9 mouse cellular contexts compared by ENCODE assay signal in genomic region chr1:186189390-186189789, GRCm38 (mm10).
DNase-seq lines count a peak whose midpoint lies in the region; ATAC-seq and TF ChIP-seq lines count a peak whose summit lies in the region.
"Had no signal": no experiment of that assay in that cellular context is flagged by ENCODE, and none has a peak within 500 bp of the region (broad histone marks: within the 10 kb centered on the region; RNA-seq: fewer than 3 reads in every experiment).

No protein-coding gene starts in this region.

- TF ChIP-seq CTCF in kidney, postnatal 0 days (IDR thresholded peaks at IDR 0.05; ENCODE audit: low read depth) = peak; percentile 15; the same call in 1 of the 2 replicates

- H3K27me3 ChIP-seq in limb, embryonic 11.5 days (ENCODE audit: control insufficient read depth, insufficient read depth, low read length) = no peaks in the 10 kb centered on the region
- H3K27me3 ChIP-seq in limb, embryonic 10.5 days (ENCODE audit: low read depth, poor library complexity, severe bottlenecking) = no peaks in the 10 kb centered on the region
- H3K27me3 ChIP-seq in kidney, postnatal 0 days (ENCODE audit: insufficient read depth, low read length) = no peaks in the 10 kb centered on the region
- H3K27me3 ChIP-seq in stomach, embryonic 14.5 days (ENCODE audit: control insufficient read depth, insufficient read depth, low read length) = no peaks in the 10 kb centered on the region
- no peaks in the 10 kb centered on the region for H3K27me3 ChIP-seq in forebrain, embryonic 15.5 days

- no peaks in the 10 kb centered on the region for H3K9me3 ChIP-seq in limb, embryonic 11.5 days (ENCODE audit: control insufficient read depth, low read length)
- no peaks in the 10 kb centered on the region for H3K9me3 ChIP-seq in limb, embryonic 10.5 days (replicated peaks)
- H3K9me3 ChIP-seq in kidney, postnatal 0 days (replicated peaks; ENCODE audit: low read length) = no peaks in the 10 kb centered on the region
- no peaks in the 10 kb centered on the region for H3K9me3 ChIP-seq in stomach, embryonic 14.5 days (ENCODE audit: control insufficient read depth, low read depth, low read length)
- H3K9me3 ChIP-seq in forebrain, embryonic 15.5 days = no peaks in the 10 kb centered on the region

- no peaks in the 10 kb centered on the region; the same call in 1 of the 2 replicates for H3K4me1 ChIP-seq in limb, embryonic 11.5 days (ENCODE audit: control insufficient read depth, insufficient read depth, low read length)
- H3K4me1 ChIP-seq in limb, embryonic 10.5 days = peaks cover 6% of the 10 kb centered on the region; the same call in 1 of the 2 replicates
- H3K4me1 ChIP-seq in kidney, postnatal 0 days (replicated peaks; ENCODE audit: insufficient read depth, low read length) = no peaks in the 10 kb centered on the region
- no peaks in the 10 kb centered on the region for H3K4me1 ChIP-seq in stomach, embryonic 14.5 days (ENCODE audit: control insufficient read depth, insufficient read depth, low read length)
- peaks cover 3% of the 10 kb centered on the region; the same call in 1 of the 2 replicates for H3K4me1 ChIP-seq in forebrain, embryonic 15.5 days

- peak; percentile 33 for DNase-seq in limb, embryonic 11.5 days (ENCODE audit: low spot score)
- no peak for DNase-seq in limb, embryonic 10.5 days (ENCODE audit: low spot score)
- peak; percentile 62 for DNase-seq in gastrocnemius, postnatal 10 days
- DNase-seq in kidney, postnatal 0 days (ENCODE audit: low spot score) = peak; percentile 88
- no peak for DNase-seq in cerebellum, adult 11-12 months
- no peak for DNase-seq in MN1 (ENCODE audit: low spot score)
- DNase-seq: cerebellum, adult 8-10 months had no signal

- no peak overlapping the region for H3K4me3 ChIP-seq in limb, embryonic 11.5 days (ENCODE audit: low read depth, low read length)
- no peak overlapping the region for H3K4me3 ChIP-seq in limb, embryonic 10.5 days
- no peak overlapping the region for H3K4me3 ChIP-seq in kidney, postnatal 0 days (replicated peaks; ENCODE audit: low read depth, low read length)
- H3K4me3 ChIP-seq in stomach, embryonic 14.5 days (ENCODE audit: low read depth, low read length) = no peak overlapping the region
- no peak overlapping the region for H3K4me3 ChIP-seq in forebrain, embryonic 15.5 days

- ATAC-seq in limb, embryonic 11.5 days (ENCODE audit: insufficient number of reproducible peaks, low FRiP score, low TSS enrichment, low read depth) = no peak
- no peak for ATAC-seq in kidney, postnatal 0 days (replicated peaks; ENCODE audit: low FRiP score, low read depth)
- peak; percentile 14; the same call in 1 of the 2 replicates for ATAC-seq in stomach, embryonic 14.5 days (ENCODE audit: insufficient number of reproducible peaks, insufficient read depth, low FRiP score, low read depth)
- no peak for ATAC-seq in forebrain, embryonic 15.5 days (replicated peaks)

- H3K4me2 ChIP-seq in limb, embryonic 11.5 days (ENCODE audit: low read depth, severe bottlenecking) = no peak overlapping the region
- no peak overlapping the region for H3K4me2 ChIP-seq in kidney, postnatal 0 days (ENCODE audit: low read length)
- no peak overlapping the region for H3K4me2 ChIP-seq in stomach, embryonic 14.5 days (replicated peaks; ENCODE audit: low read depth, low read length)
- H3K4me2 ChIP-seq in forebrain, embryonic 15.5 days (replicated peaks) = no peak overlapping the region

- no peak overlapping the region for H3K27ac ChIP-seq in limb, embryonic 11.5 days (replicated peaks; ENCODE audit: low read depth, low read length)
- H3K27ac ChIP-seq in limb, embryonic 10.5 days = no peak overlapping the region
- no peak overlapping the region for H3K27ac ChIP-seq in kidney, postnatal 0 days
- 0 out of 2 replicates have a peak overlapping the region, but pooled peaks have one; percentile 34 for H3K27ac ChIP-seq in stomach, embryonic 14.5 days (ENCODE audit: low read length)
- no peak overlapping the region for H3K27ac ChIP-seq in forebrain, embryonic 15.5 days (replicated peaks)

- WGBS in limb, embryonic 11.5 days = 76% methylated on average over 11 of the region's 11 CpGs
- 89% methylated on average over 11 of the region's 11 CpGs for WGBS in limb, embryonic 10.5 days
- WGBS in kidney, postnatal 0 days = 36% methylated on average over 11 of the region's 11 CpGs
- 22% methylated on average over 11 of the region's 11 CpGs for WGBS in stomach, embryonic 14.5 days
- 85% methylated on average over 11 of the region's 11 CpGs for WGBS in forebrain, embryonic 15.5 days

- H3K36me3 ChIP-seq in limb, embryonic 11.5 days (ENCODE audit: control insufficient read depth, insufficient read depth, low read length) = no peaks in the 10 kb centered on the region
- H3K36me3 ChIP-seq in limb, embryonic 10.5 days = no peaks in the 10 kb centered on the region
- H3K36me3 ChIP-seq in kidney, postnatal 0 days (ENCODE audit: insufficient read depth, low read length) = no peaks in the 10 kb centered on the region
- H3K36me3 ChIP-seq in stomach, embryonic 14.5 days (ENCODE audit: control insufficient read depth, insufficient read depth, low read length) = no peaks in the 10 kb centered on the region
- no peaks in the 10 kb centered on the region for H3K36me3 ChIP-seq in forebrain, embryonic 15.5 days

- H3K9ac ChIP-seq in limb, embryonic 11.5 days (ENCODE audit: low read length) = no peak overlapping the region
- H3K9ac ChIP-seq in kidney, postnatal 0 days (ENCODE audit: low read depth, low read length) = no peak overlapping the region
- H3K9ac ChIP-seq in stomach, embryonic 14.5 days (replicated peaks; ENCODE audit: low read depth, low read length) = no peak overlapping the region
- no peak overlapping the region for H3K9ac ChIP-seq in forebrain, embryonic 15.5 days (replicated peaks)

Comparison
In these comparisons a context has a peak if more than half of its experiments do, and no peak if none do; other contexts are left out.
1. DNase-seq: peak in limb, embryonic 11.5 days (single experiment), gastrocnemius, postnatal 10 days (single experiment) and kidney, postnatal 0 days (single experiment); none in limb, embryonic 10.5 days (single experiment), cerebellum, adult 11-12 months (single experiment) and MN1 (single experiment).